Mouse (Mus musculus): ENCODE results near the gene Nid1. TPM values are rescaled to one million over a fixed set of nuclear protein-coding genes. Genes with fewer than 3 reads are reported as not detected.

The Nid1 gene
- polyA plus RNA-seq (2012; rRNA removed), result 27.6 and 36.3 TPM in 2 replicates

GRCm38 (mm10) chr13:13437460-13438015, at the start of gene Nid1:
TSS of gene Nid1 (plus strand) at chr13:13437551.

GRCm38 (mm10) chr13:13393228-13394095, 43.9 kb upstream of the Nid1 start, which contains the start of gene Gpr137b:
TSS of gene Gpr137b (minus strand) at chr13:13394014.

Other genes starting within 250 kb of the Nid1 start
- 28.5 and 30.8 TPM in 2 replicates for gene Gpr137b, start 43.5 kb upstream of the Nid1 start, polyA plus RNA-seq (2012; rRNA removed)
- 6.2 and 6.7 TPM in 2 replicates for gene Lyst, start 152.8 kb downstream of the Nid1 start, polyA plus RNA-seq (2012; rRNA removed)